Mouse (Mus musculus): ENCODE results near the gene Ctf1.

Gene Ctf1

DNA sequence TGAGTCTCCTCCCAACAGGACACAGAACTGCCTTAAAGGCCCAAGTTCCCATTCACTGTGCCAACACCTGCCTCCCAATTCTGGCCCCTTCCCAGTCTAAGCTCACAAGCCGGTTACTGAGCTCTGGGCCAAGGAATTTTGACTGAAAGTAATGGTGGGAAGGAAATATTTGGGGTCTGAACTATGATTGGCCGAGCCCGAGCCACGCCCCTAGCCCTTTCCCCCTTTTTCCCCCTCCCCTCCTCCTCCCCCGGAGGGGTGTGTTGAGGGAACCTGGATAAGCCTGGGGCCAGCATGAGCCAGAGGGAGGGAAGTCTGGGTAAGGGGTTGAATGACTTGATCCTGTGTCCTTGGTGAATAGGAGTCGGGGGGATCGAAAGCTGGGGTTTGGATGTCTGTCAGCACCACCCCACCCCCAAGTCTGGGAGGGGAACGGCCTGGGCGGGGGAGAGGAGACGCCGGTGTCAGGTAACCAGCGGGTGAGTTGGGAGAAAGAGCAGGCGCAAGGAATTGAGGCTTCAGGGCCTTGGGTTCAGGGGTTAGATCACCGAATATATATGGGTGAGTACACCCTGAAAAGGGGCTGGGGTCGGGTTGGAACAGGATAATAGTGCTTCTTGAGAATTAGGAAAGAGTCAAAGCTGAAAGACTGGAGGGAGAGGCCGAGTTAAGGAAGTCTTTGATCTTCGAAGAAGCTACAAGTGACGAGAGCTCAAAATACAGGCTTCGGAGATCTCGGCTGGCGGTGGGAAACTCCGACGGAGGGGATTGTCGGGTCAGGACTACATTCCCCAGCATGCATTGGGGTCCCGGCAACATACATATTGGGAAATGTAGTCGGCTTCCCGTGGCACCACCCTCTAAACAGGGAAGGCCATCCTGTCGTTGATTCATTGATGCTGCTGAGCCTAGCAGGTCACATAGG, at the start of gene Ctf1:
Gene Ctf1 (plus strand): TSS at position 276 of the 925 bp plus-strand sequence.
- DNase-seq (ENCODE audit: extremely low spot score): peak; percentile 89

DNA sequence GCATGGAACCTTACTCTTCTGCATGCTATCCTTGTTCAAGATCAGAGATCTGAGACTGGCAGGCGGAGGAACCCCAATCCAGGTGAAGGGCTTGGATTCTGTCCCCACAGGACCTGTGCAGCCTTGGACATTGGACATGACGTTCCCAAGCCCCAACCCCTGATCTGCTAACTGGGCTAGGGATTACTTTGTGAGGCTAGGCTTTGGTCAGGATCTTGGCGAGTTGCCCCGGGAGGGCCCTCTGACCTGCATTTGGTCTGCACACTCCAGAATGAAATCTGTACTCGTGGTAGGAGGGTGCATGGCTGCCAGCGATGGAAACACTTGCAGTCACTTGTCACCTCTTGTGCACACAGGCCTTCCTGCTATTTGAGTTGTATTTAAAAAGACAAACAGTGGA, 49.6 kb upstream of the Ctf1 start:
- DNase-seq (ENCODE audit: extremely low spot score): no peak

DNA sequence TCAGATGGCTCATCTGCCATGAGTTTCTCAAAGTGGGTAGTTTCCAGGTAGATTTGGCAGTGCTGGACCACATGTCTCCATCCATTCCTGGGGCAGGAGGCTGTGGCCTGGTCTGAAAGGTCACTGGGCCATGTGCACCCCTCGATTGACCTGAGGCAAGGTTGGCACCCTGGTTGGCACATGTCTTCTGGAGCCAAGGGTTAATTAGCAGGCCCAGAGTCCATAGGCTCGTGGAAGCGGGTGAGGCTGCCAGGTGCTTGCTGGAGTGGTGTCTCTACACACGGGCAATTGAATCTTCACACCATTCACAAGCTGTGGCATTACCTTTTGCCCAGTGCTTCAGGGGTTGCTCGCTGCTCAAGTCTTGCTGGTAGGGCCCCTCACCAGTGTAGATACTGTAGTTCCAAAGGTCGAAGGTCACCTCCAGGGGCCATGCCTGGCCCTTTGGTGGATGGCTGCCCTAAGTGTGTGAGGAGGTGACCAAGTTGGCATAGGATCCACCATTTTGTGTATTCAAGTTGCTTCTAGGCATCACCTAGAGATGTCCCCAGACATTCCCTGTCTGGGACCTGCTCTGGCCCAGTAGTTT, 46.4 kb upstream of the Ctf1 start:
- DNase-seq (ENCODE audit: extremely low spot score): no peak

DNA sequence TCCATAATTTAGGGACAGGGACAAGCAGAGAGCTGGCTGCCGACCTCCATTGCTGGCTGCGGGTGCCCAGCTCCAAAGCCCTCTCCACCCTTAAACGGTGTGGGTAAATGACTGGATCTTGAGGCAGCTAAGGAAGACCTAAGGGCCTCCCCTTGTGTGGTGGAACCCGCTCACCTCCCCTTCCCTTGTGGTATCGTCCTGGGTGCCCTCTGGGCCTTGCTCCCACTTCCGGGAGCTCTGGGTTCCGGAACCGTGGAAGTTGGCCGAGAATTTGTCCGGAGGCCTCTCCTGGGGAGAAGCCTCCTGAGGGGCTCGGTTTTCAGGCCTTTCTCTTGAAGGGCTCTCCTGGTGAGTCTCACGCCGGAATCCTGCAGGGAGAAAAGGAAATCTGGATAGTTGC, 45.9 kb upstream of the Ctf1 start:
- no peak for DNase-seq (ENCODE audit: extremely low spot score)

DNA sequence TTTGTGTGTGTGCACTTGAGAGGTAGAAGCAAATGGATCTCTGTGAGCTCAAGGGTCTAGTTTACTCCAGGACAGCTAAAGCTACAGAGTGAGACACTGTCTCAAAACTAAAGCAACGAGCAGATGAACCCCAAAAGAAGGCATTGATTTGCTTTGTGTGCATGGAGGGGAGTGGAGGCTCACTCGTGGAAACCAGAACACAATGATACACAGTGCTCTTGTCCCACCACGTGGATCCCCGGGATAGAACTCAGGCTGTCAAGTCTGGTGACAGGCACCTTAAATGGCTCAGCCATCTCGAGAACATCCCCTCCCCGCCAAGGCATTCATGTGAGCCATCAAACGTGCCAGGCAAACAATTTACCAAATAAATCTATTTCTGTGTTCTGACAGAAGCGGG, 45.4 kb upstream of the Ctf1 start:
- DNase-seq (ENCODE audit: extremely low spot score): no peak

GRCm38 (mm10) chr7:127671880-127672774, 40.4 kb upstream of the Ctf1 start:
- no peak for DNase-seq (ENCODE audit: extremely low spot score)

GRCm38 (mm10) chr7:127672776-127673175, 39.8 kb upstream of the Ctf1 start:
- DNase-seq (ENCODE audit: extremely low spot score): no peak

DNA sequence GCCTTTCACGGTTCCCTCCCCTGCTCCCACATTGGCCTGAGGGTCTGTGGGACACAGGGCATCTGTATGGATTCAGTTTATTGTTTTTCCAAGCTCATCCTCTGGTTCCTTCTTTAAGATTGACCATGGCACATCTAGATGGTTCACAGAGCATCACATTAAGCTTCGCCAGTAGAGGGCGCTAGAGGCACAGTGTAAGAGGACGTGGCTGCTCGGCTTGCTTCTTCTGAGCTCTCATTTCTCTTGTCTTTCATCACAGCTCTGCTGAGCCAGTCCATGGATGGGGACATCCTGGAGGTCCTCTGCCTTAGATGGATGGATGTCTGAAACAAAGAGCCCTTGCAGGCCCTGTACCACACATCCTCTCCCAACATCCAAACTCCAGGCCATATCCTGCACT, 37.6 kb upstream of the Ctf1 start:
- peak; percentile 81 for DNase-seq (ENCODE audit: extremely low spot score)

GRCm38 (mm10) chr7:127675391-127675811, 37.1 kb upstream of the Ctf1 start:
- no peak for DNase-seq (ENCODE audit: extremely low spot score)

- DNase-seq (ENCODE audit: extremely low spot score): peak; percentile 43
These were observed 35.5 kb upstream of the Ctf1 start for GRCm38 (mm10) chr7:127677077-127677476.

GRCm38 (mm10) chr7:127677609-127678008, 34.9 kb upstream of the Ctf1 start:
- no peak for DNase-seq (ENCODE audit: extremely low spot score)

GRCm38 (mm10) chr7:127678811-127679210, 33.7 kb upstream of the Ctf1 start:
- no peak for DNase-seq (ENCODE audit: extremely low spot score)

GRCm38 (mm10) chr7:127680541-127680940, 32.0 kb upstream of the Ctf1 start:
- no peak for DNase-seq (ENCODE audit: extremely low spot score)

GRCm38 (mm10) chr7:127681888-127682553, 30.5 kb upstream of the Ctf1 start:
- DNase-seq (ENCODE audit: extremely low spot score): no peak

- DNase-seq (ENCODE audit: extremely low spot score): no peak
These were observed 27.1 kb upstream of the Ctf1 start for GRCm38 (mm10) chr7:127685304-127686018.

GRCm38 (mm10) chr7:127686740-127687449, 25.6 kb upstream of the Ctf1 start:
- DNase-seq (ENCODE audit: extremely low spot score): no peak

DNA sequence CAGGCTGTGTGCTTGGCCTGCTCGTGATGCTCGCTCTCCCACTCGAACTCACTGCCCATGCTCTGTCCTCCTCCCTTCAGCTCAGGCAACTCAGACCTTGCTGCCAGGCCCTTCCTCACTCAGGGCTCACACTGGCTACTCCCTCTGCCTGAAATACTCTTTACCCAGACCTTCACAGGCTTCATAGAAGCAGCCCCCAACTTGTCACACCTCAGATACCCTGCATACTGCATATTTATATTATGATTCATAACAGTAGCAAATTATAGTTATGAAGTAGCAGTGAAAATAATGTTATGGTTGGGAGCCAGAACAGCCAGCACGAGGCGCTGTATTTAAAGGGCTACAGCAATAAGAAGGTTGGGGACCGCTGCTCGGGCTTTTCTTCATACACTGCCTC, 23.6 kb upstream of the Ctf1 start:
- no peak for DNase-seq (ENCODE audit: extremely low spot score)

DNA sequence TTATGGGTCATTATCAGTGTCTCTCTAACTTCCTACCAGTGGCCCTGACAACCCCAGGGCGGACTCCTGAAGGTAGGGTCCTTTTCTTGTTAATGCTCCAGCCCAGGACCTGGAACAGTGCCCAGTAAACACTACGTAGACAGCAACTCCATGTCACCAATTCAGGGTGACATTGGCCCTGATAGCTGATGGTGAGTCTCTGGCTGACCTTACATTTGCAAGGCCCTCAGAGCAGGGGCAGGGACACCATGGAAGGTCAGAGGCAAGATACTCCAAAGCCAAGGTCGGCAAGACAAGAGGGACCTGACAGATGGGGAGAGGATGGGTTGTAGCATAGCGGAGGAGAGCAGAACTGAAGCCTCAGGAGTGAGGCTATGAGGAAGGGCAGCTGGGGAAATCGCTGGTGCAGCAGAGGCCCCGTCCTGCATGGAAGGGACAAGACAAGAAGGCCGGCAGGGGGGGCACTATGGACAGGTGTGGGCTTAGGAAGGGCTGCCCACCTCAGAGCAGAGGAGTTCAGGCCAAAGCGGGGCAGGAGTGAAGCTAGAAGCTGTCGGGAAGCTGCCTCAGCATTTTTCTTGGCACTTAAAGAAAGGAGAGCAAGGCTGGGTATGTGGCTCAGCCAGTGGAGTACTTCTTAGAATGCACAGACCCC, 22.8 kb upstream of the Ctf1 start:
- no peak for DNase-seq (ENCODE audit: extremely low spot score)

DNA sequence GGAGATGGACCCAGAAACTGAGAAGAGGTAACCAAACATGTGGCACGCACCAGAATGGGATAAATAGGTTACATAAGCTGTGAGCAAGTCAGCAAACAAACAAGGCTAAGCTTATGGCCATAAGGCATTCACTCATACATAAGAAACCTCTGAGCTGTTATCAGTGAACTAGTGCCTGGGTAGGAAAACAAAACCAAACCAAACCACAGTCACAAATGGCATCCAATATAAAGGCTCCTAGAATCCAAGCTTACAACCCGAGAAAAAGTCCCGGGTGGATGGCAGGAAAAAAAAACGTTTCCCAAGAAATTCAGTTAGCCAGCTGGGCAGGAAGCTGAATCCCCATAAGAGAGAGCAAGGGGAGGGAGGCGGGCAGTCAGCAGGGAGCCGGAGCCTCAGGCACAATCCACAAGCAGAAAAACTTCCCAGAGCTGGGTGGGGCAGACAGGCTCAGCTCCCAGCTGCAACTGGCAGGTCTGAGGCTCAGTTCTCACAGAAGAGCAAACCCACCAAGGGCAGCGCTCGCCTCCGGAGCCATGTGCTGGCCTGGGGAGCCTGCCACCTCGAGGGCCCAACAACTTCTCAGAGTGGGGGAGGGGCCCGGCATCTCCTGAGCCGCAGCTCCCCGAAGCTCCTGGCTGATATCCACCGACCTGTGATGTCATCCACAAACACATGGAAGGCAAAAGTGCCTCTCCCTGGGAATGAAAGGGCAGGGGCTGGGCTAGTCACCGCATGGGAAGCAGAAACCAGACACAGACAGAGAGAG, 21.1 kb upstream of the Ctf1 start:
- peak; percentile 77 for DNase-seq (ENCODE audit: extremely low spot score)

Measured in embryo, embryonic 9.5 days (tissue).